Mouse (Mus musculus) kidney, postnatal 25 days (tissue): ENCODE results near the gene Cdc42ep1.

Experiments used
- DNase-seq, 2 experiments: peaks; one replicate each; pipeline ENCODE4 v3.0.0; 2021; ENCODE audit warnings: mixed read lengths in 2 of 2

The Cdc42ep1 gene

GRCm38 (mm10) chr15:78850059-78850824 is 7.8 kb downstream of the Cdc42ep1 start:
- DNase-seq = peak in 1 of 2 experiments; percentile 63

GRCm38 (mm10) chr15:78850944-78851343 is 8.5 kb downstream of the Cdc42ep1 start:
- DNase-seq = peak in 1 of 2 experiments; percentile 44

- peak; percentile 93 to 97 for DNase-seq
These were observed 9.2 kb downstream of the Cdc42ep1 start for GRCm38 (mm10) chr15:78851505-78852153.

- DNase-seq = no peak
These were observed 13.0 kb downstream of the Cdc42ep1 start, which contains the start of gene Lgals2 for GRCm38 (mm10) chr15:78855303-78855965. TSS of gene Lgals2 (minus strand) at chr15:78855529.

GRCm38 (mm10) chr15:78857009-78857408 is 14.6 kb downstream of the Cdc42ep1 start:
- DNase-seq = peak in 1 of 2 experiments; percentile 65

- no peak for DNase-seq
These were observed 16.9 kb downstream of the Cdc42ep1 start for GRCm38 (mm10) chr15:78859311-78859710.

GRCm38 (mm10) chr15:78859714-78860113 is 17.3 kb downstream of the Cdc42ep1 start:
- DNase-seq = peak in 1 of 2 experiments; percentile 37

GRCm38 (mm10) chr15:78862280-78862679 is 19.9 kb downstream of the Cdc42ep1 start:
- DNase-seq = no peak

- no peak for DNase-seq
These were observed 20.7 kb downstream of the Cdc42ep1 start for GRCm38 (mm10) chr15:78863154-78863553.

GRCm38 (mm10) chr15:78863852-78864253 is 21.4 kb downstream of the Cdc42ep1 start:
- DNase-seq = peak in 1 of 2 experiments; percentile 36

GRCm38 (mm10) chr15:78868398-78868797 is 26.0 kb downstream of the Cdc42ep1 start:
- peak; percentile 64 to 79 for DNase-seq

- no peak for DNase-seq
These were observed 26.4 kb downstream of the Cdc42ep1 start for GRCm38 (mm10) chr15:78868826-78869233.

GRCm38 (mm10) chr15:78869775-78870174 is 27.4 kb downstream of the Cdc42ep1 start:
- peak; percentile 57 to 63 for DNase-seq

GRCm38 (mm10) chr15:78872021-78872608 is 29.7 kb downstream of the Cdc42ep1 start:
- no peak for DNase-seq

- DNase-seq = no peak
These were observed 31.5 kb downstream of the Cdc42ep1 start for GRCm38 (mm10) chr15:78873803-78874435.

- DNase-seq = no peak
These were observed 32.6 kb downstream of the Cdc42ep1 start for GRCm38 (mm10) chr15:78874989-78875388.

- DNase-seq = no peak
These were observed 33.1 kb downstream of the Cdc42ep1 start for GRCm38 (mm10) chr15:78875537-78875936.

GRCm38 (mm10) chr15:78876258-78876696 is 33.9 kb downstream of the Cdc42ep1 start:
- peak; percentile 92 to 95 for DNase-seq

GRCm38 (mm10) chr15:78876991-78877809 is 34.8 kb downstream of the Cdc42ep1 start, which contains the start of gene Gga1:
TSS of gene Gga1 (plus strand) at chr15:78877190.
- peak; percentile 95 to 97 for DNase-seq

GRCm38 (mm10) chr15:78877810-78878390 is 35.5 kb downstream of the Cdc42ep1 start:
- DNase-seq = peak; percentile 30 to 63
